Mouse (Mus musculus) stomach, postnatal 0 days (tissue): ENCODE data around the gene Kmt5c. TPM values are rescaled to one million over a fixed set of nuclear protein-coding genes. Genes with fewer than 3 reads are reported as not detected.

Experiments used
- ATAC-seq: fragments of 200-750 bp; cut with Nextera tagmentation; 2 replicates; pipeline ENCODE4 v1.8.0; 2017; ENCODE audit not compliant: low FRiP score, low TSS enrichment
- DNase-seq: peaks from one replicate; pipeline ENCODE4 v3.0.0-alpha.2; 2016; ENCODE audit warnings: low spot score
- H3K27ac ChIP-seq: fragments of 300-500 bp; sonication (generic); replicated peaks from 2 replicates; pipeline ENCODE4 v1.5.1; 2014; ENCODE audit warnings: mild to moderate bottlenecking, control low read depth
- H3K27me3 ChIP-seq: fragments of 300-500 bp; sonication (generic); 2 replicates; pipeline ENCODE4 v1.6.1; 2014; ENCODE audit warnings: low read length; ENCODE audit not compliant: control insufficient read depth, insufficient read depth
- H3K36me3 ChIP-seq: fragments of 300-500 bp; sonication (generic); 2 replicates; pipeline ENCODE4 v1.6.1; 2014; ENCODE audit warnings: low read length, mixed read lengths; ENCODE audit not compliant: control insufficient read depth, insufficient read depth
- H3K4me1 ChIP-seq: fragments of 300-500 bp; sonication (generic); replicated peaks from 2 replicates; pipeline ENCODE4 v1.6.1; 2014; ENCODE audit warnings: antibody characterized with exemption; ENCODE audit not compliant: control insufficient read depth, insufficient read depth
- H3K4me2 ChIP-seq: fragments of 300-500 bp; sonication (generic); replicated peaks from 2 replicates; pipeline ENCODE4 v1.6.1; 2014; ENCODE audit warnings: low read depth, mild to moderate bottlenecking, control low read depth, moderate library complexity
- H3K4me3 ChIP-seq: fragments of 300-500 bp; sonication (generic); 2 replicates; pipeline ENCODE4 v1.5.1; 2014; ENCODE audit warnings: low read depth, low read length, control low read depth
- H3K9ac ChIP-seq: fragments of 300-500 bp; sonication (generic); 2 replicates; pipeline ENCODE4 v1.6.1; 2014; ENCODE audit warnings: mild to moderate bottlenecking, low read length, control low read depth, mixed read lengths
- H3K9me3 ChIP-seq: fragments of 300-500 bp; sonication (generic); 2 replicates; pipeline ENCODE4 v1.6.1; 2016; ENCODE audit warnings: low read length; ENCODE audit not compliant: control insufficient read depth
- CTCF ChIP-seq: IDR thresholded peaks from 2 replicates; pipeline ENCODE4 v1.5.1; 2016; ENCODE audit warnings: antibody characterized with exemption, low read depth, mild to moderate bottlenecking, moderate library complexity
- EP300 ChIP-seq: optimal IDR thresholded peaks from 2 replicates; pipeline ENCODE3; 2016; ENCODE audit warnings: antibody characterized with exemption
- WGBS: fragments of 180-500 bp; shearing (Covaris S2); extraction: QIAGEN DNeasy Blood & Tissue Kit; methylation state at CpG from one replicate; pipeline ENCODE4 v1.1.7; 2014; 5-methylcytosine and 5-hydroxymethylcytosine counted together
- polyA plus RNA-seq: library from polyadenylated mRNA; unstranded; fragments of >200 nt; fragmentation: Nextera tagmentation; extraction: Ambion mirVana; gene quantifications from 2 replicates; pipeline ENCODE4 v1.2.1, GENCODE M21; 2015

The Kmt5c gene
- polyA plus RNA-seq, 1 experiment from 2014 or later = 31.8 TPM

GRCm38 (mm10) chr7:4741672-4742481, 2.0 kb downstream of the Kmt5c start:
- no peak for ATAC-seq
- no peak for DNase-seq
- TF ChIP-seq CTCF (no peak), EP300 (no peak)
- Histone ChIP-seq H3K4me3 (no peak overlapping the region), H3K4me2 (peak overlapping the region; percentile 76), H3K9ac (peak overlapping the region; percentile 35; the same call in 1 of the 2 replicates), H3K4me1 (0 out of 2 replicates have a peak, but pooled peaks cover 2% of the 10 kb centered on the region), H3K9me3 (no peaks in the 10 kb centered on the region), H3K27ac (peak overlapping the region; percentile 94; the same call in 1 of the 2 replicates), H3K27me3 (no peaks in the 10 kb centered on the region), H3K36me3 (peaks cover 11% of the 10 kb centered on the region; the same call in 1 of the 2 replicates)
- 79% methylated on average over 21 of the region's 21 CpGs for WGBS

GRCm38 (mm10) chr7:4742482-4742819, 2.5 kb downstream of the Kmt5c start:
- no peak overlapping the region for H3K4me3 ChIP-seq
- 0 out of 2 replicates have a peak, but pooled peaks cover 2% of the 10 kb centered on the region for H3K4me1 ChIP-seq
- ATAC-seq (no peak), DNase-seq (no peak)
- H3K4me2 ChIP-seq = no peak overlapping the region
- 86% methylated on average over 6 of the region's 6 CpGs for WGBS
- H3K9ac ChIP-seq = no peak overlapping the region
- peaks cover 11% of the 10 kb centered on the region; the same call in 1 of the 2 replicates for H3K36me3 ChIP-seq
- H3K27me3 ChIP-seq = no peaks in the 10 kb centered on the region
- TF ChIP-seq EP300 = no peak
- TF ChIP-seq CTCF = no peak
- H3K27ac ChIP-seq = no peak overlapping the region
- H3K9me3 ChIP-seq = no peaks in the 10 kb centered on the region

GRCm38 (mm10) chr7:4743354-4743753, 3.4 kb downstream of the Kmt5c start:
- Histone ChIP-seq H3K27ac (no peak overlapping the region), H3K9ac (no peak overlapping the region), H3K4me1 (0 out of 2 replicates have a peak, but pooled peaks cover 2% of the 10 kb centered on the region), H3K4me3 (no peak overlapping the region), H3K4me2 (no peak overlapping the region), H3K36me3 (peaks cover 11% of the 10 kb centered on the region; the same call in 1 of the 2 replicates), H3K9me3 (no peaks in the 10 kb centered on the region), H3K27me3 (no peaks in the 10 kb centered on the region)
- TF ChIP-seq EP300 (no peak), CTCF (no peak)
- ATAC-seq (no peak), DNase-seq (no peak)
- WGBS = 44% methylated on average over 2 of the region's 2 CpGs

- ATAC-seq = no peak
- Histone ChIP-seq H3K36me3 (peaks cover 11% of the 10 kb centered on the region; the same call in 1 of the 2 replicates), H3K4me2 (no peak overlapping the region), H3K9ac (no peak overlapping the region), H3K27ac (no peak overlapping the region), H3K4me3 (no peak overlapping the region), H3K27me3 (no peaks in the 10 kb centered on the region), H3K9me3 (no peaks in the 10 kb centered on the region), H3K4me1 (0 out of 2 replicates have a peak, but pooled peaks cover 2% of the 10 kb centered on the region)
- TF ChIP-seq CTCF (no peak), EP300 (no peak)
- DNase-seq = no peak
- 98% methylated on average over 5 of the region's 6 CpGs for WGBS
These were observed 5.0 kb downstream of the Kmt5c start for GRCm38 (mm10) chr7:4744886-4745285.

- peaks cover 11% of the 10 kb centered on the region; the same call in 1 of the 2 replicates for H3K36me3 ChIP-seq
- H3K4me1 ChIP-seq = no peaks in the 10 kb centered on the region
- no peak overlapping the region for H3K4me2 ChIP-seq
- H3K27me3 ChIP-seq = no peaks in the 10 kb centered on the region
- DNase-seq (no peak), ATAC-seq (no peak)
- TF ChIP-seq EP300 (no peak), CTCF (no peak)
- no peak overlapping the region for H3K4me3 ChIP-seq
- H3K27ac ChIP-seq = no peak overlapping the region
- no peak overlapping the region for H3K9ac ChIP-seq
- WGBS = 86% methylated on average over 22 of the region's 22 CpGs
- H3K9me3 ChIP-seq = no peaks in the 10 kb centered on the region
These were observed 6.5 kb downstream of the Kmt5c start for GRCm38 (mm10) chr7:4746326-4746980.
